Mouse (Mus musculus): ENCODE results near the gene Cyp27b1.

Gene Cyp27b1

GRCm38 (mm10) chr10:127092742-127093141 lies 44.7 kb downstream of the Cyp27b1 start:
- no peak for DNase-seq

GRCm38 (mm10) chr10:127094382-127094802 lies 46.3 kb downstream of the Cyp27b1 start:
- no peak for DNase-seq

GRCm38 (mm10) chr10:127098514-127098913 lies 50.5 kb downstream of the Cyp27b1 start:
- no peak for DNase-seq

- no peak for DNase-seq
Measured at GRCm38 (mm10) chr10:127099191-127099590, 51.1 kb downstream of the Cyp27b1 start.

- DNase-seq = no peak
Measured at GRCm38 (mm10) chr10:127099868-127100267, 51.8 kb downstream of the Cyp27b1 start.

GRCm38 (mm10) chr10:127100414-127100813 lies 52.4 kb downstream of the Cyp27b1 start:
- DNase-seq = no peak

- no peak for DNase-seq
Measured at GRCm38 (mm10) chr10:127101151-127101550, 53.1 kb downstream of the Cyp27b1 start.
